Mouse (Mus musculus): ENCODE measurements at regions not wholly inside any gene's neighbourhood (a gene's known extent, or its start where the extent isn't known, plus 50 kb on each side); places are given as distances from the start of the nearest gene placed in this dataset.

- DNase-seq (ENCODE audit: low read depth, low spot score): peak; percentile 64
These were observed 464.6 kb upstream of the Arrdc3 start for GRCm38 (mm10) chr13:80418480-80419183.

DNA sequence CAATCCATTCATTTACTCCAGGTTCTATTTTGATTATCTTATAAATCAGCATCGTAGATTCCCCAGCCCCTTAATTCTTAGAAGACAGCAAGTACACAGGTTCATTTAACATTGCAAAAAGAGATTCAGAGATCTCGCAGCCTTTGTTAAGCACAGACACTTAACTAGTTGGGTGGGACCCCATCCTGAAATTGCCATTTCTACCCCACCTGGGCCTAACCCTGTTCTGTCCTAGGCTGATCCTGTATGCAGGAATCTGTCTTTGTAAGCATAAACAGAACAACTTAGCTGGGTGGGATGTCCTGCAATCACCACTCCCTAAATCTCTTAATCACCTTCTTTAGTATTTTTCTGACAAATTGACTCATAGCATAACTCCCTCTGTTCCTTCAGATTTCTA, 462.8 kb upstream of the Arrdc3 start:
- DNase-seq (ENCODE audit: low read depth, low spot score): no peak
